Mouse (Mus musculus): ENCODE results near the gene Daam1.

DNA sequence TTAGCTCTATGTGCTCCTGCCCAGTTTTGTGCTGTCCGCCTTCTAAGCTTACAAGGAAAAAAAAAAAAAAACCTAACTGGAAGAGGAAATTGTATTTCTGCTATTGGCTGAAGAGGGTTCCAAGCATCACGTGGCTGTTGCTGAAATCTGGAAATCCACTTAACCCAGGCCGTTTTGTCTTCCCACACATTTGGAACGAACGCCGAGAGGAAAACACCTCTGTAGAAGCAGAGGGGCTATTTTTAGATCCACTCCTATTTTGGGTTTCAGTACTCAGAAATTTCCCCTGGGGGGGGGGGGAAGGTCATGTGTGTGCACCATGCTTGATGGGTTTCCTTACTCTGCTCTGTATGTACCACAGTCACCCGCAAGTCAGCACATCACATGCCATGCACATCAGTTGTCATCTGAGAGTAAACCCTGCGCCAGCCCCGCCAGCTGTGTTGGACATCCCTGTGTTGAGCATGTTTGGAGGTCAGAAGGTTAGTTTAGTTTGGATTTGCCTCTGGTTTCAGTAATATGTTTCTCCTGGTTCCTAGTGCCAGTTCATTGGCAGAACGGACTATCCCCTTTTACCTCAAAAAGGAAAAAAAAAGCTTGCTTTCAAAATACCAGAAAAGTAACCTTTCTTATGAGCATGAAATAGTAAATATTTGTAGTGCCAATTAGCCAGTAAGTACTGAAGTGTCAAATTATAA lies 33.1 kb downstream of the Daam1 start:
- no peak for TF ChIP-seq GATA1 (IDR thresholded peaks at IDR 0.05; ENCODE audit: borderline replicate concordance, low read length)
- no peak for TF ChIP-seq FLI1 (IDR thresholded peaks at IDR 0.05; ENCODE audit: low read length)
